Mouse (Mus musculus) T-helper 1 cell (primary cell): ENCODE data around the gene Vmn1r203.
"Not testable (repeated sequence)": the region's sequence is repeated elsewhere in the genome, so short reads cannot be mapped to it uniquely, and the experiment has no call there.

Experiments
- in situ Hi-C: fragments of 300-600 bp; cut with MboI, MseI; formaldehyde crosslinking; loops from one replicate; pipeline ENCODE4 v1.15.1; 2025; ENCODE audit warnings: high pct_unique_total_duplicates

Gene Vmn1r203

DNA sequence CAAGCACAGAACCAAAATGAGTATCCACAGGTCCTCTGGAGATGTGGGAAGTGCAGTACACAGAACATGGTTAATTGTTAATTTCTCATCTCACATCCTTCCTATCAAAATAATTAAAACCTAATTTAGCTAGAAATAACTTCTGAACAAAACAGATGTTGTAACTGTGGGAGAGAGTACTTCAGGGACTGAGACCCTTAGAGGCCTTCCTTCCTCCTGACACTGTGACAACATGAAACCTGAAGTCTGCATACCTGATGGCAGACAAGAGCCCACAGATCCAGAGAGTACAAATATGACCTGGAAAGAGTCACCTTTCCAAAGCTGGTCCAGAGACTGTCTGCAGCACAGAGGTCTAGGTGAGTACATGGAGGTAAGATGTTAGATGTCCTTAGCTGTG, at the start of gene Vmn1r203:
Gene Vmn1r203, plus strand, starts transcription at position 301 of the 400 bp plus-strand sequence.
- in situ Hi-C loops, result no loop called here

- in situ Hi-C loops, result no loop called here
Observed at GRCm38 (mm10) chr13:22471623-22472022, 46.3 kb upstream of the Vmn1r203 start, which contains the start of gene Vmn1r201. Gene Vmn1r201, plus strand, starts transcription at chr13:22471923.

DNA sequence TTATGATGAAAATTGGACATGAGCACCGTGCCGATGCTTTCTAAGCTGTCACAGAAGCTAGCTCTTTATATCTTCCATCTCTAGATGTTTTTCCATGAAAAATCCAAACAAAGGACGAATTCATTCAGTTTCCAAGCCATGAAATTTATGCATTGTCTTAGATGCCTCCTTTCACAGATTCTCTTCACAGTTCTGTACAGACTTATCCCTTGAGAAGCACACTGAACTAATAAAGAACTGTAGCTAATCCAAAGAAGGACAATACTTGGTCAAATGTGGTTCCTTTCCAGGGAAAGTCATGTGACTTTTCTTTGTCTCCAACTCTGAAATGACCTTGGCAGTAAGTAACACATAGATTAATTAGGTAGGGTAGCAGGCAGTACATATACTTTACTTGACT, 15.5 kb upstream of the Vmn1r203 start:
- in situ Hi-C loops, result no loop called here

DNA sequence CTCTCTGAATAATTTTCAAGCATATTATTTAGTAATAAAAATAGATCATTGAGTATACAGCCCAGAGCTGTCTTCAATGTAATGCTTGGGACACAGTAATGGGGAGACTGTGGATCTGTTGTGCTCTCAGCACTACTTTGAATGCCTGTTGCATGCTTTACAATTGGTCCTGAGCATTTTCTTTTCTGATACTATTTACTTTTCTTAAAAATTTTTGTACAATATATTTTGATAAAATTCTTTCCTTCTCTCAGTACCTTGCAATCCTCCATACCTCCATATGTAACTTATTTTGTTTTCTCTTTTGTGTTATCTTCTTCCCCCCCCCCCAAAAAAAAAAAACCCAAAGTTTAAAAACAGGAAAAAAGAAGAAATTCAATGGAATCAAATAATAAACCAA, 12.6 kb upstream of the Vmn1r203 start, which contains the start of gene Vmn1r202:
Gene Vmn1r202, minus strand, starts transcription at position 101 of the 400 bp plus-strand sequence.
- in situ Hi-C loops, result no loop called here

DNA sequence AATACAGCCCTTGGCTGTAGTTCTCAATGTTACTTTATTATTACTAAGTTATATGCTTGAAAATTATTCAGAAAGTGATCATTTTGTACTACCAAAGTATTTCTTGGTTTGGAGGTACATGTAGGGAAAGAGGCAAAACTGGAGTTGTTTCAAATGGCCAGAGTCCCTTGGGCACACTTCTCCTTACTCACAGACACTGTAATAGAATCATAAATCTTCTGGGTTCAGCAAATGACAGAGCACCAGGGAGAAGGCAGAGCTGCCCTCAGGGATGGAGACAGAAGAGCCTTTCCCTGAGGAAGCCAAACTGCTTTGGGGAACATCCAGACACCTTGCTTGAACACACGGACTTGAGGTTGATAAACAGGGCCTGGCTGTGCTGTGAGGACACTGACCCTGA, 35.0 kb downstream of the Vmn1r203 start, which contains the start of gene Vmn1r204:
Gene Vmn1r204, plus strand, starts transcription at position 301 of the 400 bp plus-strand sequence.
- in situ Hi-C loops, result not testable (repeated sequence)

DNA sequence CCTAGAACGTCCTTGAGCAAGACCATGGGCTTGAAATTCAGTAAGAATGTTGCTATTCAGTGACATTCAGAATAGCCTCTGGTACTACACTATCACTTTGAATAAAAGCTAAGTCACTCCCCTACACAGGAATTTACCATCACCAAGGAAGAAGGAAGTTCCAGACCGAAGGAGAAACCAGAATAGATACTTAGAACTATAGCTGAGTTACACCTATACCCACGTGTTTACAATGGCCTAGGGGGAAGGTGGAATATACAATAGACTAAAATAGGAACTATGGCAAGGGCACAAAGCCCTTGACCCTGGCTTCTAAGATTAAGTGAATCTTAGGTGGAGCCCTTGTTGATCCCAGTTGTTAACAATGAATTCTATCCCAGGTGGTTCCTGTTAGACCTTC, 57.0 kb downstream of the Vmn1r203 start:
- in situ Hi-C loops, result not testable (repeated sequence)
